Mouse (Mus musculus) cerebellum, adult 2 months (tissue): ENCODE measurements at regions not wholly inside any gene's neighbourhood (a gene's known extent, or its start where the extent isn't known, plus 50 kb on each side); places are given as distances from the start of the nearest gene placed in this dataset.

Experiments used
- CTCF ChIP-seq: fragments of 200-500 bp; IDR thresholded peaks from 2 replicates; pipeline ENCODE4 v1.5.1; 2011; ENCODE audit warnings: low read depth, mild to moderate bottlenecking, control low read depth, low read length, moderate library complexity, borderline replicate concordance; ENCODE audit not compliant: insufficient read depth
- POLR2A ChIP-seq: fragments of 200-500 bp; IDR thresholded peaks from 2 replicates; pipeline ENCODE4 v1.6.1; 2011; ENCODE audit warnings: low read length, control low read depth, borderline replicate concordance; ENCODE audit not compliant: insufficient read depth

DNA sequence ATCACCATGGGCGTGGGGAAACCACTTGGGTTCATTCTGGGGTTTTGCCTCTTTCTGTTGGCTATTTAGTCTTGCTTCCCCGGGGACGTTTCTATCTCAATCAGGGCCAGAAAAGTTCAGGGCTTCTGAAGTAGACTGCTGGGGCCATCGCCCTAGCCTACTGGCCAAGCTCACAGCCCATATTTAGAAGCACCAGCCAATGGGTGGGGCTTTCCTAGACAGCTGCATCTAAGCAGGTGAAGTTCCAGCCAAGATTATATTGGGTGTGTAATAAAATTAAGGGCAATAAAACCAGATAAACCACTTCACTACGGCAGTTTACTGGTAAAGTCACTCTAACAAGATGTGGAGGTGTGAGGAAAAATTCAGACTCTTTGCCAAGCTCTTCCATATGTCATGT lies 496.5 kb downstream of the Zfp704 start:
- TF ChIP-seq CTCF (no peak), POLR2A (no peak)
